Mouse (Mus musculus) liver, embryonic 12.5 days (tissue): Measurements from ENCODE around the gene Fam57b. TPM values are rescaled to one million over a fixed set of nuclear protein-coding genes. Genes with fewer than 3 reads are reported as not detected.

Source experiments
- ATAC-seq: fragments of 200-750 bp; cut with Nextera tagmentation; 2 replicates; pipeline ENCODE4 v1.8.0; 2017; ENCODE audit warnings: moderate number of reproducible peaks, mild to moderate bottlenecking, moderate library complexity
- H3K27ac ChIP-seq: fragments of 300-500 bp; sonication (generic); 2 replicates; pipeline ENCODE4 v1.5.1; 2016; ENCODE audit warnings: mild to moderate bottlenecking
- H3K27me3 ChIP-seq: fragments of 300-500 bp; sonication (generic); replicated peaks from 2 replicates; pipeline ENCODE4 v1.6.1; 2016; ENCODE audit warnings: mild to moderate bottlenecking, moderate library complexity
- H3K36me3 ChIP-seq: fragments of 300-500 bp; sonication (generic); 2 replicates; pipeline ENCODE4 v1.6.1; 2016; ENCODE audit warnings: mild to moderate bottlenecking, moderate library complexity
- H3K4me1 ChIP-seq: fragments of 300-500 bp; sonication (generic); 2 replicates; pipeline ENCODE4 v1.6.1; 2016
- H3K4me2 ChIP-seq: fragments of 300-500 bp; sonication (generic); 2 replicates; pipeline ENCODE4 v1.6.1; 2016; ENCODE audit warnings: mild to moderate bottlenecking, moderate library complexity
- H3K4me3 ChIP-seq: fragments of 300-500 bp; sonication (generic); 2 replicates; pipeline ENCODE4 v1.5.1; 2016; ENCODE audit warnings: mild to moderate bottlenecking, moderate library complexity
- H3K9ac ChIP-seq: fragments of 300-500 bp; sonication (generic); 2 replicates; pipeline ENCODE4 v1.6.1; 2016; ENCODE audit warnings: mild to moderate bottlenecking, moderate library complexity
- H3K9me3 ChIP-seq: fragments of 300-500 bp; sonication (generic); replicated peaks from 2 replicates; pipeline ENCODE4 v1.6.1; 2016; ENCODE audit warnings: mild to moderate bottlenecking, moderate library complexity
- WGBS: fragments of 180-500 bp; shearing (Covaris S2); methylation state at CpG from one replicate; pipeline ENCODE4 v1.1.7; 2016; ENCODE audit not compliant: insufficient replicate concordance; 5-methylcytosine and 5-hydroxymethylcytosine counted together
- polyA plus RNA-seq: library from polyadenylated mRNA; unstranded; fragments of >200 nt; fragmentation: Nextera tagmentation; extraction: Ambion mirVana; gene quantifications from 2 replicates; pipeline ENCODE4 v1.2.1, GENCODE M21; 2016

Gene Fam57b
- polyA plus RNA-seq, 1 experiment from 2014 or later: not detected

- Histone ChIP-seq H3K4me3 (0 out of 2 replicates have a peak overlapping the region, but pooled peaks have one; percentile 93), H3K9me3 (no peaks in the 10 kb centered on the region), H3K4me1 (peaks cover 81% of the 10 kb centered on the region), H3K27ac (peak overlapping the region; percentile 93), H3K36me3 (peaks cover 62% of the 10 kb centered on the region), H3K9ac (peak overlapping the region; percentile 96; the same call in 1 of the 2 replicates), H3K4me2 (peak overlapping the region; percentile 92), H3K27me3 (no peaks in the 10 kb centered on the region)
- no peak for ATAC-seq
- 71% methylated on average over 4 of the region's 4 CpGs for WGBS
Observed at GRCm38 (mm10) chr7:126793456-126794270, 3.8 kb upstream of the Fam57b start.

- no peak overlapping the region for H3K9ac ChIP-seq
- H3K4me3 ChIP-seq: no peak overlapping the region
- peaks cover 57% of the 10 kb centered on the region for H3K36me3 ChIP-seq
- peak overlapping the region; percentile 41; the same call in 1 of the 2 replicates for H3K27ac ChIP-seq
- H3K4me1 ChIP-seq: peaks cover 81% of the 10 kb centered on the region
- no peaks in the 10 kb centered on the region for H3K9me3 ChIP-seq
- no peak overlapping the region for H3K4me2 ChIP-seq
- WGBS: 42% methylated on average over 4 of the region's 4 CpGs
- ATAC-seq: no peak
- no peaks in the 10 kb centered on the region for H3K27me3 ChIP-seq
Observed at GRCm38 (mm10) chr7:126794271-126794605, 3.2 kb upstream of the Fam57b start.

GRCm38 (mm10) chr7:126795387-126796317, 1.8 kb upstream of the Fam57b start:
- 0 out of 2 replicates have a peak overlapping the region, but pooled peaks have one; percentile 17 for H3K27ac ChIP-seq
- H3K9ac ChIP-seq: no peak overlapping the region
- H3K9me3 ChIP-seq: no peaks in the 10 kb centered on the region
- peaks cover 42% of the 10 kb centered on the region for H3K36me3 ChIP-seq
- peaks cover 84% of the 10 kb centered on the region for H3K4me1 ChIP-seq
- H3K4me2 ChIP-seq: no peak overlapping the region
- ATAC-seq: no peak
- no peak overlapping the region for H3K4me3 ChIP-seq
- H3K27me3 ChIP-seq: no peaks in the 10 kb centered on the region
- 77% methylated on average over 16 of the region's 16 CpGs for WGBS

- 72% methylated on average over 8 of the region's 8 CpGs for WGBS
- no peak for ATAC-seq
- peaks cover 81% of the 10 kb centered on the region for H3K4me1 ChIP-seq
Observed at GRCm38 (mm10) chr7:126796350-126796932, 1.0 kb upstream of the Fam57b start.

GRCm38 (mm10) chr7:126798127-126799049, 920 bp downstream of the Fam57b start:
- 1% methylated on average over 40 of the region's 40 CpGs for WGBS
- Histone ChIP-seq H3K4me3 (peak overlapping the region; percentile 77), H3K4me1 (peaks cover 88% of the 10 kb centered on the region), H3K36me3 (peaks cover 41% of the 10 kb centered on the region), H3K27ac (peak overlapping the region; percentile 93), H3K27me3 (no peaks in the 10 kb centered on the region), H3K9ac (peak overlapping the region; percentile 85), H3K9me3 (no peaks in the 10 kb centered on the region), H3K4me2 (peak overlapping the region; percentile 91)
- ATAC-seq: peak; percentile 36

More at GRCm38 (mm10) chr7:126796350-126796932, 1.0 kb upstream of the Fam57b start:
- Histone ChIP-seq H3K27ac (peak overlapping the region; percentile 93), H3K4me2 (peak overlapping the region; percentile 91), H3K4me3 (peak overlapping the region; percentile 77), H3K9ac (peak overlapping the region; percentile 85; the same call in 1 of the 2 replicates), H3K9me3 (no peaks in the 10 kb centered on the region), H3K27me3 (no peaks in the 10 kb centered on the region), H3K36me3 (peaks cover 41% of the 10 kb centered on the region)

DNA sequence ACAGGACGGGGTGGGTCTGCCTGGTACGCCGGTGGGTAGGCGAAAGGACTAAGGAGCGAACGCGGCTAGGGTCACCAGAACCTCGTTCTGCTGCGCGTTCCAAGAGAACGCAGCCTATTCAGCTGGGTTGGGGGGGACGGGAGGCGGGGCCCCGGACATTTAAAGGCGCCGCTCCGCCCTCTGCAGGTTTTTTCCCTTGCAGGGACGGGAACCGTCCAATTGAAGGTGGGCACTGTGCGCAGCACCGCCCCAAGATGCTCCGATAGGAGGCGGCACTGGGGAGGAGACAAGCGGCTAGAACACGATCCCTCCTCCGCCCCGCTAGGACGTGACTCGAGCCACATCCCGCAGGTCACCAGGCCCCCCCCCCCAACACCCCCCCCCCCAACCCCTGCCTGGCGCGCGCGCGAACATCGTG, 1.6 kb downstream of the Fam57b start:
- Histone ChIP-seq H3K4me3 (peak overlapping the region; percentile 77), H3K4me1 (peaks cover 88% of the 10 kb centered on the region), H3K27ac (peak overlapping the region; percentile 93), H3K9ac (peak overlapping the region; percentile 85), H3K27me3 (no peaks in the 10 kb centered on the region), H3K4me2 (peak overlapping the region; percentile 91), H3K36me3 (peaks cover 36% of the 10 kb centered on the region), H3K9me3 (no peaks in the 10 kb centered on the region)
- under 1% methylated on average over 36 of the region's 36 CpGs for WGBS
- ATAC-seq: peak; percentile 93

- peaks cover 86% of the 10 kb centered on the region for H3K4me1 ChIP-seq
- H3K36me3 ChIP-seq: peaks cover 31% of the 10 kb centered on the region
- no peaks in the 10 kb centered on the region for H3K9me3 ChIP-seq
Observed at GRCm38 (mm10) chr7:126799468-126800268, 2.2 kb downstream of the Fam57b start.

DNA sequence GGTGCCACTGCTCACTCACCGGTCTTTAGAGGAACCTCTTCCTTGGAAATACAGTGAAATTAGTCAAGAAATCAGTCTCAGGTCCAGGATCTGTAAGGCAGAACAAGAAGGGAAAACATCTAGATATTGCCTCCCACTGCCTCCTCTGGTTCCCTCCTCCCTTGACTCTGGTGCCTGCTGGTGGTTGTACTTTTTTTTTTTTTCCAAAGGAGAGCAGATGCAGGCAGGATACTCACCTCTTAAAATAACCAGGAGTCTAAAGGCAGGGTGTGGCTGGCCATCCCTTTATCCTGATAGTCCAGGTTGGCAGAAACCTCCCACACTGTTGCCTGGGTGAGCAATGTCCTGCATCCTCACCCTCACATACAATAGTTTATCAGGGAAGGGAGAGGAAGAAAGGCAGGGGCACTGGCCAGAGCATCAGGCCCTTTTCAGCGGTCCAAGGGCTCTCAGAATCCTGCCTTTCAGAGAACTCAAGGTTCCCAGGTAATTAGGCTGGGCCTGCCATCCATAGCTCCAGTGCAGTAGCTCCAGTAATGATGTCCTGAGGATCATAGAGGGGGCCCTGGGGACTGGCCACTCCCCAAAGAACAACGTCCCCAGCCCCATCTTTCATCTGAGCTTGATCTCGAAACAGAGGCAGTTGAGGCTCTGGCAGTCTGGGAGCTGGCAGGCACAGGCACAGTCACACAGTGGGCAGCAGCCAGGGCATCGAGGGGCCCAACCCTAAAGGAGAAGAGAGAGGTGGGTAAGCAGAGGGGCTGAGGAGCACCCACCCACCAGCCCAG, 3.0 kb downstream of the Fam57b start:
- Histone ChIP-seq H3K9me3 (no peaks in the 10 kb centered on the region), H3K36me3 (peaks cover 23% of the 10 kb centered on the region), H3K27ac (peak overlapping the region; percentile 93), H3K4me2 (peak overlapping the region; percentile 91), H3K27me3 (no peaks in the 10 kb centered on the region), H3K4me3 (peak overlapping the region; percentile 77), H3K4me1 (peaks cover 78% of the 10 kb centered on the region), H3K9ac (peak overlapping the region; percentile 85)
- WGBS: 57% methylated on average over 5 of the region's 5 CpGs
- no peak for ATAC-seq

More at GRCm38 (mm10) chr7:126799468-126800268, 2.2 kb downstream of the Fam57b start:
- Histone ChIP-seq H3K27ac (peak overlapping the region; percentile 93), H3K4me3 (peak overlapping the region; percentile 77), H3K4me2 (peak overlapping the region; percentile 91), H3K27me3 (no peaks in the 10 kb centered on the region), H3K9ac (peak overlapping the region; percentile 85)
- whole genome bisulfite sequencing: 2% methylated on average over 38 of the region's 38 CpGs
- ATAC-seq: peak; percentile 79

DNA sequence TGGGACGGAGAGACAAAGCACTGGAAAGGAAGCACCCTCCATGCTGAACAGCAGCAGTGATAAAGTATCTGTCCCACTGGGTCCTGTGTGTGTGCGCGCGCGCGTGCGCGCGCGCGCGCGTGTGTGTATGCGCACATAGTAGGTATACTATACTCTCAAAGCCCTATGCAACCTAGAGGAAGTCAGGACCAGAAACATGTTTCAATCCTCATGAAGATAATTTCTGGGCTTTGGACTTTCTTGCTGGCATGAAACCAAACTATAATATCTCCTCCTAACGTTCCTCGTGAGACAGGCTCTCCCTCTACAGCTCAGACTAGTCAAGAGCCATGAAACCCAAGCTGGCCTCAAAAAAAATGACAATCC, 3.6 kb downstream of the Fam57b start:
- Histone ChIP-seq H3K9ac (peak overlapping the region; percentile 85; the same call in 1 of the 2 replicates), H3K9me3 (no peaks in the 10 kb centered on the region), H3K4me2 (no peak overlapping the region)

More for the DNA sequence above, 3.6 kb downstream of the Fam57b start:
- Histone ChIP-seq H3K27ac (no peak overlapping the region), H3K4me1 (peaks cover 72% of the 10 kb centered on the region), H3K4me3 (no peak overlapping the region), H3K27me3 (no peaks in the 10 kb centered on the region), H3K36me3 (peaks cover 17% of the 10 kb centered on the region)
- 92% methylated on average over 16 of the region's 16 CpGs for WGBS
- no peak for ATAC-seq
